Mouse (Mus musculus): ENCODE data around the gene Sem1. TPM values are rescaled to one million over a fixed set of nuclear protein-coding genes. Genes with fewer than 3 reads are reported as not detected.
A peak's percentile ranks its signal among the peaks of the same experiment; 100 is the strongest.

Sem1 gene
- polyA plus RNA-seq, 1 experiment from 2014 or later: 225 TPM

DNA sequence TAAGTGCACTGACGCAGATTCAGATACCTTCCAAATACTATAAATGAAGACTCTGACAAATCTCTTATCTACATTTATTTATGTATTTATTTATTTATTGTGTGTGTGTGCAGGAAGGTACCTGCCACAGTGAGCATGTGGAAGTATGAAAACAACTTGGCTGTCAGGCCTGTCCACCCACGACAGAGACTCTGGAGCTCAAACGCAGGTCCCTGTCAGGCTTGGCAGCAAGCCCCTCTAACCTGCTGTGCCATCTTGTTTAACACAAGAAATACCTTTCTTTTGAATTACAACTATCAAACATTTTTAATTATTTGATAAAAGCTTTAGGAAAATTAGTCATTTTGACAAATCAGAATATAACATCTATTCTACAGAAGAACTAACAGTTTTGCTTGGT is 10.0 kb downstream of the Sem1 start:
- H3K9ac ChIP-seq (ENCODE audit: low read length): no peak overlapping the region
- H3K9me3 ChIP-seq (ENCODE audit: control insufficient read depth, low read length): no peaks in the 10 kb centered on the region
- H3K4me3 ChIP-seq (ENCODE audit: low read depth, low read length): no peak overlapping the region
- ATAC-seq (ENCODE audit: insufficient read depth, low FRiP score, low TSS enrichment) (no peak), DNase-seq (ENCODE audit: low spot score) (no peak)
- 87% methylated on average over 3 of the region's 3 CpGs for WGBS
- H3K4me1 ChIP-seq (ENCODE audit: control insufficient read depth, insufficient read depth, low read length): no peaks in the 10 kb centered on the region
- H3K4me2 ChIP-seq (ENCODE audit: low read depth): no peak overlapping the region
- no peaks in the 10 kb centered on the region for H3K27me3 ChIP-seq (ENCODE audit: control insufficient read depth, insufficient read depth, low read length)
- no peak overlapping the region for H3K27ac ChIP-seq (ENCODE audit: low read depth, low read length)
- H3K36me3 ChIP-seq (ENCODE audit: control insufficient read depth, insufficient read depth, low read length): no peaks in the 10 kb centered on the region

DNA sequence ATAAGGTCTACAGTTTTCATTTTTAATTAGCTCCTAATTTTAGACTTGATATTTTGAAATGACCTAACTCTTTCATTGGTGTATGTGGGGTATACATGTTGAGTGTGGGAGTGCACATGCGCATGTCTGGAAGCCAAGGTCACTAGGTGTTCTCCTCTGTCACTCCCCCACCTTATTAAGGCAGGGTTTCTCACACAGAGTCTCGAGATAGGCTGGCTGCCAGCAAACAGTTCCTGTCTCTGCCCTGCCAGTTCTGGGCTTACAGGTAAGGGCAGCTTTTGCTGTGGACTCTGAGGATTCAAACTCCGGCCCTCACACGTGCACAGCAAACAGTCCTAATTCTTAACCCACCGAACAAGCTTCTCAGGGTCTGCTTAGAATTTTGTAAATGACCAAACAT is 14.8 kb downstream of the Sem1 start:
- Histone ChIP-seq H3K4me1 (ENCODE audit: control insufficient read depth, insufficient read depth, low read length) (no peaks in the 10 kb centered on the region), H3K4me3 (ENCODE audit: low read depth, low read length) (no peak overlapping the region), H3K9me3 (ENCODE audit: control insufficient read depth, low read length) (no peaks in the 10 kb centered on the region), H3K27me3 (ENCODE audit: control insufficient read depth, insufficient read depth, low read length) (no peaks in the 10 kb centered on the region), H3K9ac (ENCODE audit: low read length) (no peak overlapping the region), H3K36me3 (ENCODE audit: control insufficient read depth, insufficient read depth, low read length) (no peaks in the 10 kb centered on the region), H3K27ac (ENCODE audit: low read depth, low read length) (no peak overlapping the region), H3K4me2 (ENCODE audit: low read depth) (no peak overlapping the region)
- DNase-seq (ENCODE audit: low spot score) (no peak), ATAC-seq (ENCODE audit: insufficient read depth, low FRiP score, low TSS enrichment) (no peak)
- WGBS: 89% methylated on average over 5 of the region's 5 CpGs

GRCm38 (mm10) chr6:6562716-6563115 is 15.7 kb downstream of the Sem1 start:
- no peaks in the 10 kb centered on the region for H3K36me3 ChIP-seq (ENCODE audit: control insufficient read depth, insufficient read depth, low read length)
- 87% methylated on average over 5 of the region's 5 CpGs for WGBS
- no peak overlapping the region for H3K4me2 ChIP-seq (ENCODE audit: low read depth)
- no peaks in the 10 kb centered on the region for H3K9me3 ChIP-seq (ENCODE audit: control insufficient read depth, low read length)
- no peak overlapping the region for H3K27ac ChIP-seq (ENCODE audit: low read depth, low read length)
- DNase-seq (ENCODE audit: low spot score): no peak
- H3K9ac ChIP-seq (ENCODE audit: low read length): no peak overlapping the region
- no peak for ATAC-seq (ENCODE audit: insufficient read depth, low FRiP score, low TSS enrichment)
- no peaks in the 10 kb centered on the region for H3K4me1 ChIP-seq (ENCODE audit: control insufficient read depth, insufficient read depth, low read length)
- no peak overlapping the region for H3K4me3 ChIP-seq (ENCODE audit: low read depth, low read length)
- no peaks in the 10 kb centered on the region for H3K27me3 ChIP-seq (ENCODE audit: control insufficient read depth, insufficient read depth, low read length)

GRCm38 (mm10) chr6:6557647-6558046 is 20.8 kb downstream of the Sem1 start:
- H3K4me2 ChIP-seq (ENCODE audit: low read depth): no peak overlapping the region
- no peaks in the 10 kb centered on the region; the same call in 1 of the 2 replicates for H3K36me3 ChIP-seq (ENCODE audit: control insufficient read depth, insufficient read depth, low read length)
- no peaks in the 10 kb centered on the region for H3K27me3 ChIP-seq (ENCODE audit: control insufficient read depth, insufficient read depth, low read length)
- WGBS: 89% methylated on average over 1 of the region's 1 CpGs
- H3K9ac ChIP-seq (ENCODE audit: low read length): no peak overlapping the region
- no peaks in the 10 kb centered on the region for H3K4me1 ChIP-seq (ENCODE audit: control insufficient read depth, insufficient read depth, low read length)
- no peak overlapping the region for H3K4me3 ChIP-seq (ENCODE audit: low read depth, low read length)
- no peak overlapping the region for H3K27ac ChIP-seq (ENCODE audit: low read depth, low read length)
- no peaks in the 10 kb centered on the region for H3K9me3 ChIP-seq (ENCODE audit: control insufficient read depth, low read length)
- no peak for DNase-seq (ENCODE audit: low spot score)
- no peak for ATAC-seq (ENCODE audit: insufficient read depth, low FRiP score, low TSS enrichment)

DNA sequence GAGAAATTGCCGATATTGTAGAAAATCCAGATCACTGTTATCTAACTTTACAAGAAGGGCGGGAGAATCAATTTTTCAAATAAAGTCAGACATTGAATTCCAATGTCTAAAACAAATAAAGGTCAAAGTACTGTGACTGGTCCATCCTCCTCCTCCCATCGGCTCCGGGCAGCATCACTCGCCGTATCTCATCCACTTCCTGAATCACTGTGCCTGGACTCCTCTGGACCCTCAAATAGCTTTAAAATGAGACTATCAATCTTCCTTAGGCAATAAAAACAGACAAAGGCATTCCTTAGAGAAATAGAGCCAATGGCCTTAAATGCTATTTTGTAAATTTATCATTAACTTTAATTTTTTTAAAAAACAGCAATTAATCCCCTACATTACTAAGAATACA is 26.5 kb downstream of the Sem1 start:
- DNase-seq (ENCODE audit: low spot score): no peak
- whole genome bisulfite sequencing: 54% methylated on average over 6 of the region's 6 CpGs
- H3K4me3 ChIP-seq (ENCODE audit: low read depth, low read length): no peak overlapping the region
- no peaks in the 10 kb centered on the region for H3K9me3 ChIP-seq (ENCODE audit: control insufficient read depth, low read length)
- H3K36me3 ChIP-seq (ENCODE audit: control insufficient read depth, insufficient read depth, low read length): no peaks in the 10 kb centered on the region; the same call in 1 of the 2 replicates
- no peak overlapping the region for H3K9ac ChIP-seq (ENCODE audit: low read length)
- H3K4me2 ChIP-seq (ENCODE audit: low read depth): no peak overlapping the region
- no peak overlapping the region for H3K27ac ChIP-seq (ENCODE audit: low read depth, low read length)
- ATAC-seq (ENCODE audit: insufficient read depth, low FRiP score, low TSS enrichment): 0 out of 2 replicates have a peak, but pooled peaks have one; percentile 45
- no peaks in the 10 kb centered on the region for H3K4me1 ChIP-seq (ENCODE audit: control insufficient read depth, insufficient read depth, low read length)
- H3K27me3 ChIP-seq (ENCODE audit: control insufficient read depth, insufficient read depth, low read length): no peaks in the 10 kb centered on the region

GRCm38 (mm10) chr6:6547997-6548396 is 30.5 kb downstream of the Sem1 start:
- no peak overlapping the region for H3K4me2 ChIP-seq (ENCODE audit: low read depth)
- ATAC-seq (ENCODE audit: insufficient read depth, low FRiP score, low TSS enrichment): no peak
- H3K27me3 ChIP-seq (ENCODE audit: control insufficient read depth, insufficient read depth, low read length): no peaks in the 10 kb centered on the region
- WGBS: 78% methylated on average over 5 of the region's 5 CpGs
- H3K9me3 ChIP-seq (ENCODE audit: control insufficient read depth, low read length): no peaks in the 10 kb centered on the region
- no peaks in the 10 kb centered on the region for H3K4me1 ChIP-seq (ENCODE audit: control insufficient read depth, insufficient read depth, low read length)
- no peak overlapping the region for H3K9ac ChIP-seq (ENCODE audit: low read length)
- H3K4me3 ChIP-seq (ENCODE audit: low read depth, low read length): no peak overlapping the region
- H3K36me3 ChIP-seq (ENCODE audit: control insufficient read depth, insufficient read depth, low read length): no peaks in the 10 kb centered on the region
- H3K27ac ChIP-seq (ENCODE audit: low read depth, low read length): no peak overlapping the region
- DNase-seq (ENCODE audit: low spot score): no peak

- Histone ChIP-seq H3K27me3 (ENCODE audit: control insufficient read depth, insufficient read depth, low read length) (no peaks in the 10 kb centered on the region), H3K36me3 (ENCODE audit: control insufficient read depth, insufficient read depth, low read length) (no peaks in the 10 kb centered on the region), H3K9me3 (ENCODE audit: control insufficient read depth, low read length) (no peaks in the 10 kb centered on the region), H3K9ac (ENCODE audit: low read length) (no peak overlapping the region), H3K4me1 (ENCODE audit: control insufficient read depth, insufficient read depth, low read length) (no peaks in the 10 kb centered on the region), H3K27ac (ENCODE audit: low read depth, low read length) (no peak overlapping the region), H3K4me2 (ENCODE audit: low read depth) (no peak overlapping the region), H3K4me3 (ENCODE audit: low read depth, low read length) (no peak overlapping the region)
- 88% methylated on average over 4 of the region's 4 CpGs for WGBS
- ATAC-seq (ENCODE audit: insufficient read depth, low FRiP score, low TSS enrichment) (no peak), DNase-seq (ENCODE audit: low spot score) (no peak)
These were observed 34.2 kb downstream of the Sem1 start for GRCm38 (mm10) chr6:6544255-6544645.

GRCm38 (mm10) chr6:6543606-6544254 is 34.7 kb downstream of the Sem1 start:
- Histone ChIP-seq H3K9me3 (ENCODE audit: control insufficient read depth, low read length) (no peaks in the 10 kb centered on the region), H3K9ac (ENCODE audit: low read length) (no peak overlapping the region), H3K4me1 (ENCODE audit: control insufficient read depth, insufficient read depth, low read length) (no peaks in the 10 kb centered on the region), H3K27ac (ENCODE audit: low read depth, low read length) (no peak overlapping the region), H3K4me2 (ENCODE audit: low read depth) (no peak overlapping the region), H3K36me3 (ENCODE audit: control insufficient read depth, insufficient read depth, low read length) (no peaks in the 10 kb centered on the region), H3K4me3 (ENCODE audit: low read depth, low read length) (no peak overlapping the region), H3K27me3 (ENCODE audit: control insufficient read depth, insufficient read depth, low read length) (no peaks in the 10 kb centered on the region)
- DNase-seq (ENCODE audit: low spot score): no peak
- WGBS: 88% methylated on average over 9 of the region's 9 CpGs
- no peak for ATAC-seq (ENCODE audit: insufficient read depth, low FRiP score, low TSS enrichment)

GRCm38 (mm10) chr6:6542133-6542532 is 36.3 kb downstream of the Sem1 start:
- H3K4me2 ChIP-seq (ENCODE audit: low read depth): no peak overlapping the region
- H3K9me3 ChIP-seq (ENCODE audit: control insufficient read depth, low read length): no peaks in the 10 kb centered on the region
- H3K9ac ChIP-seq (ENCODE audit: low read length): no peak overlapping the region
- H3K27me3 ChIP-seq (ENCODE audit: control insufficient read depth, insufficient read depth, low read length): no peaks in the 10 kb centered on the region
- H3K36me3 ChIP-seq (ENCODE audit: control insufficient read depth, insufficient read depth, low read length): no peaks in the 10 kb centered on the region
- no peak overlapping the region for H3K4me3 ChIP-seq (ENCODE audit: low read depth, low read length)
- ATAC-seq (ENCODE audit: insufficient read depth, low FRiP score, low TSS enrichment) (no peak), DNase-seq (ENCODE audit: low spot score) (no peak)
- H3K27ac ChIP-seq (ENCODE audit: low read depth, low read length): no peak overlapping the region
- no peaks in the 10 kb centered on the region for H3K4me1 ChIP-seq (ENCODE audit: control insufficient read depth, insufficient read depth, low read length)
